Mouse (Mus musculus): Measurements from ENCODE around the gene Olfr1157. TPM values are rescaled to one million over a fixed set of nuclear protein-coding genes. Genes with fewer than 3 reads are reported as not detected.

Gene Olfr1157
- polyA plus RNA-seq (2016; fragmentation: Nextera tagmentation; extraction: Ambion mirVana): not detected in 2 replicates

DNA sequence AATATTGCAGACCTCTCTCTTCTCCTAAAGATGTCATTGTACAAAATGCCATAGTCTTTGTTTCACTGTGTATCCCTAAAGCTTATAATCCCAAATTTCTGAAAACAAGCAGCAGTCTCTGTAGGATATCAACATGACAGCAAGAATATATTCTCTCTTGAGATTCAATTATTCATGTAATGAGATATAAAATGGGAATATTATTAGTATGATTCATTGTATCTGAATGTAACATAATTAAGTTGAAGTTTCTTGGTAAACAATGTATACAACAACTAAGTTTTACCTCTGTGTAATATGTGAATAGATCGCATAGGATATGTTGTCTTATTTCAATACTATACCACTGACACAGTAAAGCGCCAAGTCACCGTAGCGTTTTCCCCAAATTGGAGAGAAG lies at the start of gene Olfr1157:
Olfr1157 (minus strand) TSS at position 101 of the 400 bp plus-strand sequence.
- WGBS: 93% methylated on average over 4 of the region's 4 CpGs
- no peaks in the 10 kb centered on the region for H3K4me1 ChIP-seq
- no peak within 1 kb of the TSS for H3K27ac ChIP-seq
- H3K9me3 ChIP-seq: no peaks in the 10 kb centered on the region
- no peak within 1 kb of the TSS for H3K4me2 ChIP-seq (replicated peaks)
- ATAC-seq (ENCODE audit: low FRiP score, low read depth): no peak
- no peaks in the 10 kb centered on the region for H3K27me3 ChIP-seq (replicated peaks)
- no peaks in the 10 kb centered on the region for H3K36me3 ChIP-seq
- H3K4me3 ChIP-seq: no peak within 1 kb of the TSS
- no peak within 1 kb of the TSS for H3K9ac ChIP-seq

- Histone ChIP-seq H3K27me3 (replicated peaks) (no peaks in the 10 kb centered on the region), H3K4me2 (replicated peaks) (no peak within 1 kb of the TSS), H3K9ac (no peak within 1 kb of the TSS), H3K9me3 (no peaks in the 10 kb centered on the region), H3K4me1 (no peaks in the 10 kb centered on the region), H3K27ac (no peak within 1 kb of the TSS), H3K4me3 (no peak within 1 kb of the TSS), H3K36me3 (no peaks in the 10 kb centered on the region)
- ATAC-seq (ENCODE audit: low FRiP score, low read depth): no peak
Measured at GRCm38 (mm10) chr2:88007515-88008318, 39.6 kb upstream of the Olfr1157 start, which contains the start of gene Olfr1160. Olfr1160 (minus strand) TSS chr2:88008268.

DNA sequence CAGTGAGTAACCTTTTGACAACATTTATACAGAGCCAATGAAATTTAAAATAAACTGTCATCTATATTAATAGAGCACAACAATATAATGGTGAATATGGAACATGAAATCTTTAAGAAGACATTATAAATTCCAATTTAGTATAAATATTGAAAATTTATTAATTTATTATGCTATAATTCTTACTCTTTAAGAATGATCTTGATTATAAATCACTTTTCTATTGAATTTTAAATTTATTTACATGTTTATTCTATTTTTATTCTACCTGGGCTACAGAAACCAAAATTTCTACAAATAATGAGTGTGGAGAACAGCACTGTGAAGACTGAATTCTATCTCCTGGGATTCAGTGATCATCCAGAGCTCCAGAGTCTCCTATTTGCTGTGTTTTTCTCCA lies 21.7 kb upstream of the Olfr1157 start, which contains the start of gene Olfr1158:
Olfr1158 (plus strand) TSS at position 301 of the 400 bp plus-strand sequence.
- no peak within 1 kb of the TSS for H3K9ac ChIP-seq
- H3K27me3 ChIP-seq (replicated peaks): no peaks in the 10 kb centered on the region
- no peak within 1 kb of the TSS for H3K27ac ChIP-seq
- no peak within 1 kb of the TSS for H3K4me2 ChIP-seq (replicated peaks)
- H3K36me3 ChIP-seq: no peaks in the 10 kb centered on the region
- H3K4me1 ChIP-seq: no peaks in the 10 kb centered on the region
- H3K9me3 ChIP-seq: no peaks in the 10 kb centered on the region
- no peak within 1 kb of the TSS for H3K4me3 ChIP-seq
- no peak for ATAC-seq (ENCODE audit: low FRiP score, low read depth)

DNA sequence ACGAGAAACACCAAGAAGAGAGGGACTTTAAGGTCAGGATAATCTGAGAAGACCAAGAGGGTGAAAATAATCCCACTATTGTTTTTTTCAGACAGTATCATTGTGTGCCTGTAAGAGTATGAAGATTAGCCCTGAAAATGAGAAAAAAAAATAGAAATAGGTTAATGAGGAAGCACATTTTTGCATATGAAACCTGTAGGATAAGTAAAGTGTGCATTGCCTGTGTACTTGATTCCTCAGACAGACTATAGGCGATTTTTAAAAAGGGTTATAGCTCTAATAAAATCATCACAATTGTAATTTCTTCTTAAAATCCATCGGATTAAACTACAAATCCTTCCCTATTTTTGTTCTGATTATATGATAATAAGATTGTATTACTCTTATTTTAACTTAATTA lies 6.5 kb upstream of the Olfr1157 start, which contains the start of gene Olfr74:
Olfr74 (minus strand) TSS at position 101 of the 400 bp plus-strand sequence.
- Histone ChIP-seq H3K4me1 (no peaks in the 10 kb centered on the region), H3K9ac (no peak within 1 kb of the TSS), H3K4me3 (no peak within 1 kb of the TSS), H3K36me3 (no peaks in the 10 kb centered on the region), H3K27ac (no peak within 1 kb of the TSS), H3K4me2 (replicated peaks) (no peak within 1 kb of the TSS), H3K9me3 (no peaks in the 10 kb centered on the region), H3K27me3 (replicated peaks) (no peaks in the 10 kb centered on the region)
- ATAC-seq (ENCODE audit: low FRiP score, low read depth): no peak
- 80% methylated on average over 3 of the region's 3 CpGs for WGBS

GRCm38 (mm10) chr2:87953000-87953399 lies 15.1 kb downstream of the Olfr1157 start, which contains the start of gene Olfr1156:
Olfr1156 (minus strand) TSS chr2:87953100.
- H3K36me3 ChIP-seq: no peaks in the 10 kb centered on the region

GRCm38 (mm10) chr2:87945037-87945436 lies 23.1 kb downstream of the Olfr1157 start, which contains the start of gene Olfr1155:
Olfr1155 (minus strand) TSS chr2:87945137.
- Histone ChIP-seq H3K4me1 (no peaks in the 10 kb centered on the region), H3K36me3 (no peaks in the 10 kb centered on the region), H3K27ac (no peak within 1 kb of the TSS), H3K9me3 (no peaks in the 10 kb centered on the region), H3K9ac (no peak within 1 kb of the TSS), H3K4me3 (no peak within 1 kb of the TSS), H3K4me2 (replicated peaks) (no peak within 1 kb of the TSS), H3K27me3 (replicated peaks) (no peaks in the 10 kb centered on the region)
- WGBS: 95% methylated on average over 1 of the region's 1 CpGs
- ATAC-seq (ENCODE audit: low FRiP score, low read depth): no peak

More at GRCm38 (mm10) chr2:87953000-87953399, 15.1 kb downstream of the Olfr1157 start, which contains the start of gene Olfr1156:
- Histone ChIP-seq H3K4me2 (replicated peaks) (no peak within 1 kb of the TSS), H3K27ac (no peak within 1 kb of the TSS), H3K9me3 (no peaks in the 10 kb centered on the region), H3K4me1 (no peaks in the 10 kb centered on the region), H3K27me3 (replicated peaks) (no peaks in the 10 kb centered on the region), H3K4me3 (no peak within 1 kb of the TSS), H3K9ac (no peak within 1 kb of the TSS)
- ATAC-seq (ENCODE audit: low FRiP score, low read depth): no peak

Other genes starting within 250 kb of the Olfr1157 start
- not detected in 2 replicates for gene Olfr1138, start 228.3 kb downstream of the Olfr1157 start, polyA plus RNA-seq (2016; fragmentation: Nextera tagmentation; extraction: Ambion mirVana)
- not detected in 2 replicates for gene Olfr1140, start 224.5 kb downstream of the Olfr1157 start, polyA plus RNA-seq (2016; fragmentation: Nextera tagmentation; extraction: Ambion mirVana)
- gene Olfr1141, start 214.3 kb downstream of the Olfr1157 start, polyA plus RNA-seq (2016; fragmentation: Nextera tagmentation; extraction: Ambion mirVana): not detected in 2 replicates
- not detected in 2 replicates for gene Olfr152, start 188.8 kb downstream of the Olfr1157 start, polyA plus RNA-seq (2016; fragmentation: Nextera tagmentation; extraction: Ambion mirVana)
- not detected in 2 replicates for gene Olfr1143, start 167.7 kb downstream of the Olfr1157 start, polyA plus RNA-seq (2016; fragmentation: Nextera tagmentation; extraction: Ambion mirVana)
- not detected in 2 replicates for gene Olfr1145, start 158.5 kb downstream of the Olfr1157 start, polyA plus RNA-seq (2016; fragmentation: Nextera tagmentation; extraction: Ambion mirVana)
- not detected in 2 replicates for gene Olfr1148, start 137.8 kb downstream of the Olfr1157 start, polyA plus RNA-seq (2016; fragmentation: Nextera tagmentation; extraction: Ambion mirVana)
- gene Olfr1150-ps1, start 124.3 kb downstream of the Olfr1157 start, polyA plus RNA-seq (2016; fragmentation: Nextera tagmentation; extraction: Ambion mirVana): not detected in 2 replicates
- not detected in 2 replicates for gene Olfr1151, start 112.4 kb downstream of the Olfr1157 start, polyA plus RNA-seq (2016; fragmentation: Nextera tagmentation; extraction: Ambion mirVana)
- 0.03 TPM in 1 of 2 replicates, not detected in the other for gene Olfr1152, start 101.8 kb downstream of the Olfr1157 start, polyA plus RNA-seq (2016; fragmentation: Nextera tagmentation; extraction: Ambion mirVana)
- not detected in 2 replicates for gene Olfr1153, start 73.3 kb downstream of the Olfr1157 start, polyA plus RNA-seq (2016; fragmentation: Nextera tagmentation; extraction: Ambion mirVana)
- gene Olfr1154, start 63.1 kb downstream of the Olfr1157 start, polyA plus RNA-seq (2016; fragmentation: Nextera tagmentation; extraction: Ambion mirVana): not detected in 2 replicates
- gene Olfr1155, start 23.2 kb downstream of the Olfr1157 start, polyA plus RNA-seq (2016; fragmentation: Nextera tagmentation; extraction: Ambion mirVana): not detected in 2 replicates
- not detected in 2 replicates for gene Olfr1156, start 15.2 kb downstream of the Olfr1157 start, polyA plus RNA-seq (2016; fragmentation: Nextera tagmentation; extraction: Ambion mirVana)
- not detected in 2 replicates for gene Olfr74, start 6.4 kb upstream of the Olfr1157 start, polyA plus RNA-seq (2016; fragmentation: Nextera tagmentation; extraction: Ambion mirVana)
- not detected in 2 replicates for gene Olfr1158, start 21.8 kb upstream of the Olfr1157 start, polyA plus RNA-seq (2016; fragmentation: Nextera tagmentation; extraction: Ambion mirVana)
- not detected in 2 replicates for gene Olfr1160, start 40.0 kb upstream of the Olfr1157 start, polyA plus RNA-seq (2016; fragmentation: Nextera tagmentation; extraction: Ambion mirVana)
- gene Olfr1161, start 54.5 kb upstream of the Olfr1157 start, polyA plus RNA-seq (2016; fragmentation: Nextera tagmentation; extraction: Ambion mirVana): not detected in 2 replicates
- gene Olfr73, start 69.4 kb upstream of the Olfr1157 start, polyA plus RNA-seq (2016; fragmentation: Nextera tagmentation; extraction: Ambion mirVana): not detected in 2 replicates
- gene Olfr1162, start 82.8 kb upstream of the Olfr1157 start, polyA plus RNA-seq (2016; fragmentation: Nextera tagmentation; extraction: Ambion mirVana): not detected in 2 replicates
- gene Olfr1163, start 103.5 kb upstream of the Olfr1157 start, polyA plus RNA-seq (2016; fragmentation: Nextera tagmentation; extraction: Ambion mirVana): not detected in 2 replicates
- not detected in 2 replicates for gene Olfr1164, start 125.7 kb upstream of the Olfr1157 start, polyA plus RNA-seq (2016; fragmentation: Nextera tagmentation; extraction: Ambion mirVana)
- gene Olfr1166, start 160.0 kb upstream of the Olfr1157 start, polyA plus RNA-seq (2016; fragmentation: Nextera tagmentation; extraction: Ambion mirVana): not detected in 2 replicates
- not detected in 2 replicates for gene Olfr1167, start 186.9 kb upstream of the Olfr1157 start, polyA plus RNA-seq (2016; fragmentation: Nextera tagmentation; extraction: Ambion mirVana)
- not detected in 2 replicates for gene Olfr1168, start 213.6 kb upstream of the Olfr1157 start, polyA plus RNA-seq (2016; fragmentation: Nextera tagmentation; extraction: Ambion mirVana)

Data from neural tube, embryonic 12.5 days (tissue).